Mouse (Mus musculus): ENCODE measurements around the gene Bdh1. TPM values are rescaled to one million over a fixed set of nuclear protein-coding genes. Genes with fewer than 3 reads are reported as not detected.

The Bdh1 gene
- polyA plus RNA-seq, 1 experiment from 2014 or later: 68.7 TPM

DNA sequence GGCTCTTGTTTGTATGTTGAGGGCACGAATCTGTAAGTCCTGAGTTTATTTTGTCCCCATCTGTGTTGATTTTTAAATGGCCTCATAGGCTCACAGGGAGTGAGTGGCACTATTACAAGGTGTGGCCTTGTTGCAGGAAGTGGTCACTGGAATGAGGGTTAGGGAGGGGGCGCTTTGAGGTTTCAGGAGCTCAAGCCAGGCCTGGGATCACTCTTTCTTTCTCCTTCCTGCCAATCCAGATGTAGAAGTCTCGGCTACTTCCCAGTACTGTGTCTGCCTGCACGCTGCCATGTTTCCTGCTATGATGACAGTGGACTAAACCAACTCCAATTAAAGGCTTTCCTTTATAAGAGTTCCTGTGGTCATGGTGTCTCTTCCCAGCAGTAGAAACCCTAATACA lies 76.3 kb downstream of the Bdh1 start:
- Histone ChIP-seq H3K9ac (replicated peaks) (no peak overlapping the region), H3K27ac (no peak overlapping the region), H3K27me3 (no peaks in the 10 kb centered on the region), H3K36me3 (no peaks in the 10 kb centered on the region), H3K4me3 (replicated peaks) (no peak overlapping the region), H3K9me3 (no peaks in the 10 kb centered on the region), H3K4me1 (replicated peaks) (peaks cover 48% of the 10 kb centered on the region), H3K4me2 (replicated peaks) (no peak overlapping the region)
- 92% methylated on average over 4 of the region's 4 CpGs for WGBS
- no peak for ATAC-seq

GRCm38 (mm10) chr16:31499021-31499420 lies 76.9 kb downstream of the Bdh1 start:
- WGBS: 98% methylated on average over 6 of the region's 6 CpGs
- H3K9ac ChIP-seq (replicated peaks): no peak overlapping the region
- H3K9me3 ChIP-seq: no peaks in the 10 kb centered on the region
- H3K27ac ChIP-seq: peak overlapping the region; percentile 76
- H3K36me3 ChIP-seq: no peaks in the 10 kb centered on the region
- H3K4me1 ChIP-seq (replicated peaks): peaks cover 41% of the 10 kb centered on the region
- no peak for ATAC-seq
- no peak overlapping the region for H3K4me2 ChIP-seq (replicated peaks)
- H3K27me3 ChIP-seq: no peaks in the 10 kb centered on the region
- no peak overlapping the region for H3K4me3 ChIP-seq (replicated peaks)

DNA sequence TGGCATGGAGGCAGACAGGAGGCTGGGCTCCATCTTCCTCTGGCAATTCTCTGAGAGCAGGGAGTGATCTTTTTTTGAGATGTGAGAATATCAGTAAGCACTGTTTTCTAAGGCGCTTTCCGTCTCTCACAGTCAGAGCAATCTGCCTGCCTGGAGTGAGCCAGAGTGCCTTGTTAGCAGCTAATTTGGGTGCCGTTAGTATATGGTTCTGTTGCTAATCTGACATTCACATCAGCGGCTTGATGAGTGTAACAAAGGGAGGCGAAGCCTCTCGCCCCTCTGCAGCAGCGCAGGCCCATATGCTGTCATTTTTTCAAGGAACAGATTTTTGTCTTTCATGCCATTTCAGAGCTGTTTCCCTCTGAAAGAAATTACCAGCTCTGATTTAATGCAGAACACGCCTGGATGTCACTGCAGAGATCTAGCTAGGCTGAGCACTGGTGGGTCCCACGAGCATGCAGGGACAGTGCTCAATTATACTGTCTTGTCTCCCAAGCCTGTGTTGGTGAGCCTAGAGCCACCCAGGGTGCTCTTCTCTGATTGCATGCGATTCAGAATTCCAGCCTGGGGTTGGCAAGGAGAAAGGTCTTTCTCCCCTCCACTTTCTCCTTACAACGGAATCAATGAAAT lies 77.7 kb downstream of the Bdh1 start:
- 54% methylated on average over 11 of the region's 11 CpGs for WGBS

DNA sequence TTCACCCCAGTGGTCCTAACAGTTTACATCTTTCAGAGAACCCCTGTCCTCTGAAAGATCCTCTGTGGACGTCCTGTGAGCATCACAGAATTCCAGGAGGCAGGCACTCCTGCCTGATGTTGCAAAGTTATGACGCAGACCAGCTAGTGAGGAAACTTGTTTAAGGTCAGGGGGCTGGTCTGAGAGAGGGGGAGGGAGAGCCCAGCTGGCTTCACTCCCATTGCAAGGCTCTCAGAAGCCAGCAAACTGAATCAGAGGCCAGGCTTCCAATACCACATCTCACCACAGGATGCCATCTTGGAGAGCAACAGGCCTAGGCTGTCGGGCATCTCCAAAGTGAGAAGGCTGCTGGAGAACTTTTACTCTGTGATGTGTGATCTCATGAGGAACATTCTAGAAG lies 78.5 kb downstream of the Bdh1 start:
- 71% methylated on average over 3 of the region's 3 CpGs for WGBS
- Histone ChIP-seq H3K4me3 (replicated peaks) (no peak overlapping the region), H3K9me3 (no peaks in the 10 kb centered on the region), H3K27me3 (no peaks in the 10 kb centered on the region), H3K4me2 (replicated peaks) (no peak overlapping the region), H3K4me1 (replicated peaks) (peaks cover 28% of the 10 kb centered on the region), H3K36me3 (no peaks in the 10 kb centered on the region), H3K9ac (replicated peaks) (no peak overlapping the region), H3K27ac (0 out of 2 replicates have a peak overlapping the region, but pooled peaks have one; percentile 76)
- ATAC-seq: no peak

More for the DNA sequence above, 77.7 kb downstream of the Bdh1 start:
- H3K9me3 ChIP-seq: no peaks in the 10 kb centered on the region
- no peak for ATAC-seq
- no peak overlapping the region for H3K4me3 ChIP-seq (replicated peaks)
- H3K4me2 ChIP-seq (replicated peaks): no peak overlapping the region
- H3K27ac ChIP-seq: peak overlapping the region; percentile 76
- no peaks in the 10 kb centered on the region for H3K27me3 ChIP-seq
- H3K4me1 ChIP-seq (replicated peaks): peaks cover 35% of the 10 kb centered on the region
- H3K9ac ChIP-seq (replicated peaks): no peak overlapping the region
- no peaks in the 10 kb centered on the region for H3K36me3 ChIP-seq

DNA sequence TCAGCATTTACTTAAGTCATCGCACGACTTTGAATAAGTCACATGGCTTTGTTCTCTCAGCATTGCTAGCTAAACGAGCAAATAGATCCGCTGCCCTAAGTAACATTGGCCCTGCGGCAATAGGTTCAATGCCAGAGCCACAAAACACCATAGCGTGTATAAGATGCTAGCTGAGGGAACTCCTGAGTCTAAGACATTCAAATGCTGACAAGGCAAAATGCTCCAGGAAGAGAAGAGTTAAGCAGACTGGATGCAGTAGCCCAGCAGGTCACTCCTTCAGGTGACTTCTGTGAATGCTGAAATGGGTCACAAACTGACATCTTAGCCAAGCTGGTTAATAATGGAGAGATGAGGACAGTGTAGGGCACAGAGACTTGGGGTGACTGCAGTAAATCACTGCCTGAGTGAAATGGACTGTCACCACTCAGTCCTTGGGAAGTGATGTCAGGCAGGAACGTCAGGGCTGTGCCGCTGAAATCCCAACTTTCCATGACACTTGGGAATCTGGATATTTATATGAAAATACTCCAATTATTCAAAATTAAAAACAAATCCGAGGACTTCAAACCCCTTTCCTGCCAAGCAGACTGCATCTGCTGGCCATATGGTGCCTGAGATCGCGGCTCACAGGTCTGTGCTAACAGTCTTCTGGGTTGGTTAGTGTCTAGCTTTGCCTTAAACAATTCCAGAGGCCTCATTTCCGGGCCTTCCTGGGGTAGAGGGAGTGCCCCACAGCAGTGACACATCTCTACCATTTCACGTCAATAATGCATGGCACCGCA lies 79.1 kb downstream of the Bdh1 start:
- Histone ChIP-seq H3K4me1 (replicated peaks) (peaks cover 27% of the 10 kb centered on the region), H3K4me3 (replicated peaks) (no peak overlapping the region), H3K9me3 (no peaks in the 10 kb centered on the region), H3K27me3 (no peaks in the 10 kb centered on the region), H3K4me2 (replicated peaks) (no peak overlapping the region), H3K27ac (peak overlapping the region; percentile 45), H3K9ac (replicated peaks) (no peak overlapping the region), H3K36me3 (no peaks in the 10 kb centered on the region)
- no peak for ATAC-seq
- 66% methylated on average over 14 of the region's 14 CpGs for WGBS

- Histone ChIP-seq H3K4me3 (replicated peaks) (no peak overlapping the region), H3K4me2 (replicated peaks) (no peak overlapping the region), H3K4me1 (replicated peaks) (peaks cover 27% of the 10 kb centered on the region), H3K27ac (peak overlapping the region; percentile 45), H3K9me3 (no peaks in the 10 kb centered on the region), H3K27me3 (no peaks in the 10 kb centered on the region), H3K9ac (replicated peaks) (no peak overlapping the region), H3K36me3 (no peaks in the 10 kb centered on the region)
- ATAC-seq: peak; percentile 49; the same call in 1 of the 2 replicates
- 41% methylated on average over 14 of the region's 14 CpGs for WGBS
Measured at GRCm38 (mm10) chr16:31501751-31502365, 79.8 kb downstream of the Bdh1 start.

DNA sequence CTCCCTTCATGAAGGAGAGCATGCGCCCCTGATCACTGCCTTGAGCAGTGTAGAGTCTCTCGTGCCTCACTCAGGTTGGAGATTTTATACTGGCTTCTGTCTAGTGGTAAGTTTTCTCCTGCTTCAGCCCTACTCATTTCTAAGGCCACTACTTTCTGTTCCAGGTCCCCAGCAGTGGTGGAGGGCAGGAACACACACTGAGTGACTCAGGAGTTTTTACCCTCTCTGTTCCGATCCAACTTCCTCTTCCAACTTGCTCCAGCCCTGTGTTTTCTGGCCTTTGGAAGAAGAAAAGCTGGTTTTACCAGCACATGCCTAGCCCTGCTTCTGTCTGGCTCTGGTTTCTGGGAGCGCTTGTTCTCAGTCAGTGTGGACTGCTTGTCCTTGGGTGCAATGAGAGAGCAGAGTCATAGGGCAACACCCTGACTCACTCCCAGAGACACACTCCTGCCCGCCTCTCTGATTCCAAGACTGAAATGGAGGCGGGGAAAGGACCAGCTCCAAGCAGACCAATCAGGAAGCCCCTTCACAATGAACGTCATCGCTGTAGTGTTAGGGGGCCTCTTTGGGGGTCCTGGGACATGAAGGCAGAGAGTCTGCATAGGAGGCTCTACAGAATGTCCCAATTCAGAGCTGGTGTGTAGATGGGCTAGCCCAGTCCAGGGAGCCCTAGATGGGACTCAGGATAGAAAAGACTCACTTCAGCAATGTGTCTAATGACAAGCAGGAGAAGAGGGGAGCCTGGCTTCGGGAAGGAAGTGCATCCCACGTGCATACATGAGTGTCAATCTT lies 84.8 kb downstream of the Bdh1 start:
- H3K4me2 ChIP-seq (replicated peaks): no peak overlapping the region
- 48% methylated on average over 10 of the region's 10 CpGs for WGBS

GRCm38 (mm10) chr16:31507457-31507755 lies 85.3 kb downstream of the Bdh1 start:
- H3K9me3 ChIP-seq: no peaks in the 10 kb centered on the region

More for the DNA sequence above, 84.8 kb downstream of the Bdh1 start:
- Histone ChIP-seq H3K27ac (no peak overlapping the region), H3K4me1 (replicated peaks) (peaks cover 31% of the 10 kb centered on the region), H3K36me3 (no peaks in the 10 kb centered on the region), H3K9me3 (no peaks in the 10 kb centered on the region), H3K27me3 (peaks cover 7% of the 10 kb centered on the region; the same call in 1 of the 2 replicates), H3K9ac (replicated peaks) (no peak overlapping the region), H3K4me3 (replicated peaks) (no peak overlapping the region)
- no peak for ATAC-seq

DNA sequence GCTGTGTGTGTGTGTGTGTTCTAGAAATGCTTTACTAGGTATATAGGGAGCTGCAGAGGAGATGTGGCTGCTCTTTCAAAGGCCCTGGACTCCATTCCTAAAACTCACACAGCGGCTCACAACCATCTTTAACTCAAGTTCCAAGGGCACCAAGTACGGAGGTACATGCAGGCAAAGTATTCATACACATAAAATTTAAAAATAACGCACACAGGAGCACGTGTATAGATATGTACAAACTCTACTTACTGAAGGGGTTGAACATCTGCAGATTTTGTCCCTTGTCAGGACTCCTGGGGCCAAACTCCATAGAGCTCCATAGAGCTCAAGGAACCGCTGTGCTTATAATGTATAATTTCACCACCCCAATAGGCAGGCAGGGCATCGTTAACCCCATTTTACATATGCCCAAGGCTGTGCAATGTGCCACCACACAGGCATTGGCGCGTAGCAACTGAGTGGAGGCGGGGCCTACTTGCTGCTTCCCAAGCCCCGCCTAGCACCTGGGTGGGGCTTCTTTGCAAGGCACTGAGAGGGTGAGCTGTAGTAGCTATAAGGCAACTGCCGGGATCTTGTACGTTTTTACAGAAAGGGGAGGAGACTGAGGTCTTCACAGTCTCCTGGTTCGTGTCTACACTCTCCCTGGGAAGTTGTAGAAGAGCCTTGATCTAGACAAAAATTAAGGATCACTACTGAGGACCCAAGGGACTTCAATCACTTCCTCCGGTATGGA lies 85.9 kb downstream of the Bdh1 start:
- ATAC-seq: peak; percentile 29
- Histone ChIP-seq H3K27me3 (peaks cover 7% of the 10 kb centered on the region; the same call in 1 of the 2 replicates), H3K9me3 (no peaks in the 10 kb centered on the region), H3K4me2 (replicated peaks) (no peak overlapping the region), H3K4me1 (replicated peaks) (peaks cover 24% of the 10 kb centered on the region), H3K9ac (replicated peaks) (no peak overlapping the region), H3K4me3 (replicated peaks) (no peak overlapping the region), H3K27ac (no peak overlapping the region), H3K36me3 (no peaks in the 10 kb centered on the region)
- whole genome bisulfite sequencing: 29% methylated on average over 14 of the region's 14 CpGs

More at GRCm38 (mm10) chr16:31507457-31507755, 85.3 kb downstream of the Bdh1 start:
- Histone ChIP-seq H3K4me2 (replicated peaks) (no peak overlapping the region), H3K36me3 (no peaks in the 10 kb centered on the region), H3K27ac (no peak overlapping the region), H3K27me3 (peaks cover 7% of the 10 kb centered on the region; the same call in 1 of the 2 replicates), H3K4me1 (replicated peaks) (peaks cover 26% of the 10 kb centered on the region), H3K4me3 (replicated peaks) (no peak overlapping the region), H3K9ac (replicated peaks) (no peak overlapping the region)
- ATAC-seq: peak; percentile 5; the same call in 1 of the 2 replicates
- WGBS: 21% methylated on average over 6 of the region's 6 CpGs

Data from midbrain, embryonic 13.5 days (tissue).